Mouse (Mus musculus): ENCODE results near the gene Cd300lb.
A peak's percentile ranks its signal among the peaks of the same experiment; 100 is the strongest.
"Not testable (repeated sequence)": the region's sequence is repeated elsewhere in the genome, so short reads cannot be mapped to it uniquely, and the experiment has no call there.

Cd300lb gene

DNA sequence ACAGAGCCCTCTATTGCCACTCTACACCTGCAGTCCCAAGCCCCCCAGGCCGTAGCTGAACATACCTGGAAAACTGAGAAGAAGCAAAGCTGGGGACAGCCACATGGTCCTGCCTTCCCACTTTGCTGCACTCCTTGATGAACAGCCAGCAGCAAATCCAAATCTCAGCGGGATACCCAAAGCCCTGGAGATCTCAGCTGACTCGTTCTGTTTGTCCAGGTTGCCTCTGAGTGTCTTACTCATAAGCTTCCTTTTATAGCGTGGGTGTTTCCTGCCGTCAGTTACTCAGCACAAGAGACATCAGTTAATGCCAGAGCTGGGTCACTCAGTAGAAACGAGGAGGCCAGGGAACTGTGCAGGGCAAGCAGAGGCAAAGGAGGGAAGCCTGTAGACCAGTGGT lies at the start of gene Cd300lb:
TSS of gene Cd300lb (minus strand) at position 243 of the 400 bp plus-strand sequence.
- DNase-seq, result no peak

DNA sequence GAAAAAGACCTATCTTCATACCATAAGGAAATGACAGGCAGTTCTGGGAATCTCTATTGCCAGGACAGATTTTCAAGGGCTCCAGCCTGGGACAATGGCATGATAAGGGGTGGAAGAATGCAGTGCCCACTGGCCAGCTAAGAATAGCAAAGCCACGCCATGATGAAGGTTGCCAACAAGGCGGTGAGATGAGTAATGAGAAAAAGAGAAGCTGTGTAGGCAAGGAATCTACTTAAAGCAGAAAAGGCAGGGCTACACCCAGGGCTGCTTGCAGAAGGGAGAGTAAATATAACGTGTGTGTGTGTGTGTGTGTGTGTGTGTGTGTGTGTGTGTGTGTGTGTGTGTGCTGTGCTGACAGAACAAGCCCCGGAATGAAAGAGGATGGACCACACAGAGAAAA lies 47.7 kb upstream of the Cd300lb start:
- DNase-seq, result no peak

DNA sequence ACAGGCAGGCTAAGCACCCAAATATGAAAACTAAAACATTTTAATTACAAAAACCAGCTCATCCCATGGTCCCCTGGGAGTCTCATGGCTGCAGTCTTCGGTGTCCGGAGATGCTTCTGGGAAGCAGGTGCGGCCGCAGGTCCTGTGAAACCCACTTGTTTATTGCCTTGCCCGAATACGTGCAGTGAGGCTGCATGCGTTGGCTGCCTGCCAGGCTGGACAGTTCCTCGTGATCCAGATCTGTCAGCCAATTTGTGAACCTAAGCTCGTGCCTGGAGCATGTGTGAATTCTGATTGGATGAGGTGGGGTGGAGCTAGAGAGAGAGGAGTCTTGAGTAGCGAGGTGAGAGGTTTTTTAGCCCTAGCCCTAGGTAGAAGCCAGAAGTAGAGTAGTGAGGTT lies 38.5 kb upstream of the Cd300lb start:
- peak; percentile 27 for DNase-seq

DNA sequence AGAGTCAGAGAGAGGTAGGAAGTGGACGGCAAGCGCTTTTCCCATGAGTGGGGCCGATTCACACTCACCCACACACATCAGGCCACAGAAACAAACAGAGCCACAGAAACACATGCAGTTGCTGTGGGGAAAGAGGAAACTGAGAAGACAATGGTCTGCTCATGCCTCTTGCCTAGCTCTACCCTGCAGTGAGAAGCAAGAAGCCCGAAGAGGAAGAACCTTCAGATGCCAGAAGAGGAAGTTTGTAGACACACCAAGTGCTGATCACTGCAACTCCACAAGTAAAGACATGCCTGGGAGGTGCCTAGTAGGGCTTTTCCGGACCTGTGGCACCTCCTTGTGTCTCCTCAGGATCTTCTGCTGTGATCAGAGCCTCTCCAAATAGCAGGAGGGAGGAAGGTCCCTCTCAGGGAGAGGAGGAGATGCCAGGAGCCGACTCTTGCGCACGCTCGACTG lies 34.6 kb upstream of the Cd300lb start, which contains the start of gene Cd300c:
TSS of gene Cd300c (minus strand) at position 406 of the 456 bp plus-strand sequence.
- DNase-seq, result no peak

DNA sequence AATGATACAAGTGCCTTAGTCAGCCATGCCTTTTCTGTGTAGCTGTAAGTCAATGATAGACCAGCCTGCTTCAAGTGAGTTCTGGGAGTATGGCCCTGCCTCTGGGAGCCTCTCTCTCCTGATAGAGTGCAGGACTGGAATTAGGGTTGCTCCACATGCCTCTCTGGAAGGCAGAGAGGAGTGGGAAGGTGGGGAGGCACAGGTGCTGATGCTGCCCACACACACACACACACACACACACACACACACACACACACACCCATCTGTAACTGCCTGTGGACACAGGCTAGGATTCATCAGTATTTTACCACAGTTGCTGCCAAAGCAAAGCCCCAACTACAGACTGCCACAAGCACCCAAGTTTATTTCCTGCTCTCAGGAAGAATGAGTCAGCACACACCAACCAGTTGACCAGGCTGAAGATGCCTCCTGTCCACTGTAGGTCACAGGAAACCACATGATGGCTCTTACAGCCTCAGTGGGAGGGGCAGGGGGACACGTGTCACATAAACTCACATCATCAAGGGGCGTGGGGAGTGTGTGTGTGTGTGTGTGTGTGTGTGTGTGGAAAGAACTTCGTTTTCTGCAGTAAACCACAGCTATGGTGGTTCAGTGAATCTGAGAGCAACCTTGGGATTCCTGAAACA lies 31.1 kb upstream of the Cd300lb start:
- DNase-seq, result no peak

DNA sequence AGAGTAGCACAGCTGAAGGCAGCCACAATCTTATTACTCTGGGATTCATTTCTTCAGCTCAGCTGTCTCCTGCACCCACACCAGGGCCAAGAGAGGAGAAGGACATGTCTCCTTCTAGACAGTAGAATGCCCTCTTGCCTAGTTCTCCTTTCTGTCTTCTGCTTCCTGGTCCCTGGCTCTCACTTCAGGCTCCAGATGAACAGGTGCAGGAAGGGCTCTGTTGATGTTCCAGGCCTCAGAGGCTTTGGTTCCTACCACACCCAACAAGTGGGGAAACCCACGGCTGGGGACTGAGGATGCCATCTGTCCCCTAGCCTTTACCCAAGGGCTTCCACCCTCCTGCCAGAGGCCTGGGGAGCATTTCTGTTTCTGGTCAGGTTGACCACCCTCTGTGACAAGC lies 26.2 kb upstream of the Cd300lb start:
- no peak for DNase-seq

DNA sequence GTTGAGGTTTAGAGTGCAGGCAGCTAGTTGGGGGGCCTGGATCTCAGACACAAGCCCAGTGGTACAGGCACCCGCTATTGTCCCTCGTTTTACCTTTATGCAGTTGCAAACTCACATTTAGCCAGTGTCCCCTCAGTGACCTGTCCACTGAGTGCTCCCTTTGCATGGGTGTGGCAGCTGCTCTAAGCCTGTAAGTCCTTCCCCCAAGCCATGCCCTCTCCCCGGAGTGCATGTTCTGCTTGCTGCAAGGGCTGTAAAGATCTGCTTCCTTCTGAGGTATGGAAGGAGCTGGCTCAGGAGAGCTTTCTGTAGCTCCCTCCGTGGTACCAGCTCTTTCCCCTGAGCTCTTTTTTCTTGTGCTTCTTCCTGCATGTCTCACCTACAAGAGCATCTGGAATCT lies 595 bp downstream of the Cd300lb start:
- DNase-seq, result no peak

DNA sequence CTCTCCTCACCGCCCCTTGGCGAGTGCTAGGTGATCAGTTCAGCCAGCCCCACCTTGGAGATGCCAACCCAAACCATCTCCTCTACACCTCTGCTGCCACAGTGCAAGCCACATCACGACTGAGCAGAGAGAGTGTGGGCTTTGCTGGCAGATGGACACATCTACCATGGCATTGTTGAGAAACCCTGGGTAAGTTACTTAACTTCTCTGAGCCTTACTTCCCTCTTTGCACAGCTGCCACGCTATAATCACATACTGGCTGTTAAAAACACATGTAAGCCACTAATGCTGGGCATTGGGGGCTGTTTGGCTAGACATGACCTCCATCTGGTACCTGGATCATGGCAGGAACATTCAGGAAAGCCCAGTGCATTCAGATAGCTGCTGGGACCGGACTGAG lies 3.1 kb downstream of the Cd300lb start:
- no peak for DNase-seq

DNA sequence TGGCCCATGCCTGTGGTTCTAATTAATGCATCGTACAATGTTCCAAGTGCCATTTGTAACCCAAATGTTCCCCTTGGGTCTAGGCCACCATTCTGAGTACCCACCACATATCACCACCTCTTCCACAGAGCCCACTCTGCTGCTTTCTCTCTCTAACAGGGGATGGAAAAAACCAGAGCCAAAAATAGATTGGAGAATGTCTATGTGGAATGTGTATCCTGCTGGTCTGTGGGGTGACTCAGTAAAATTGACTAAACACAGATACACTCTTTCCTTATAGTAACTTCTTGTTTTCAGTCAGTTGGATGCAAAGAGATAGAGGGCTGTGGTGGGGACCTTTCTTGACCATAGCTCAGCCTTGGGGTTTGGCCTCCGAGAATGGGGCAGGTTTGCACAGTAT lies 4.6 kb downstream of the Cd300lb start:
- DNase-seq, result no peak

DNA sequence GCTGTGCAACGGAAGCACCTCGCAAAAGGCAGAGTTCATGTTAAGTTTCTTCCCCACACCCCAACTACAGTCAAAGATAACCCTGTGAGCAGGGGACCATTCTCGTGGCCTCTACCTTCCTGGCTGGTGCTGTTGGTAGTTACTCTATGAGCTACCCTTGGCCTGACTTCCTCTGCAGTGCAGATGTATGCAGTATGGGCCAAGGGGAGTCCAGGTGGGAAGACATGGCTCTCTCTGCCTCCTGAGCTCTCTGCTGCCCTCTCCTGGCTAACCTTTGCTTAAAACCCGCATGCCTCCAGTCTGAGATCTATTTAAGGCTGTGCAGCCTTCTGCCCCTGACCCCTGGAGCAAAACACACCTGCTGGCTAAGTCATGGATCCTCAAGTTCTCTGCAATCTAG lies 10.2 kb downstream of the Cd300lb start:
- no peak for DNase-seq

DNA sequence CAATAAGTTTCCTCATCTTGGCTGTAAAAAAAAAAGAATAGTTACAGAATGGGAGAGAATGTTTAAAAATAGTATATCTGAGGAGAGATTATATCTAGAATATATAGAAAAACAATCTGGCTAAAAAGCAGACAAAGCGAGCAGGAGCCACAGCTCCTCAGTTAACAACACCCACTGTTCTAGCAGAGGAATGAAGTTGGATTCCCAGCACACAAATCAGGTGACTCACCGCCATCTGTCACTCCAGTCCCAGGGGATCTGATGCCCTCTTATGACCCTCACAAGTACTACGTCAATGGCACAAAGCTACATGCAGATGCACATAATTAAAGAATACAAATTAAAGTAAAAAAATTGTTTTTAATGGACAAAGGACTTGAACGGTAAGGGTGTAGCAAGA lies 11.7 kb downstream of the Cd300lb start:
- peak; percentile 78 for DNase-seq

DNA sequence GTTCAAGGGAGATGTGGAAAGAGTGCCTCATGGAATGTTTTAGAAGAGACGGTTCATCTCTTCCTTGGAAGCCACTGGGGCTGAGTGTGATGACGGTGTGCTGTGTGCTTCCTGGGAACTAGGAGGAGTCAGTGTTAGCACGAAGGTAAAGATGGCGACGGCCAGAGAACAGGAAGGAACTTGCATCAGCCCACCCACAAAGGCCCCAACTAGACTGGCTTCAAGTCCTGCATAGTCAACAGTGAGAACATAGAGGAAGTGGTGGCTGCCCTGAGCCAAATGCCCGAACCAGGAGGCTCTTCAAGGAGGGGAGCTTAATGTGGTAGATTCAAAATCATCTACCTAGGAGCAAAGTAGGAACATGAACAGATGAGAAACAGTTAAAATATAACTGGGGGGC lies 17.1 kb downstream of the Cd300lb start:
- DNase-seq, result no peak

DNA sequence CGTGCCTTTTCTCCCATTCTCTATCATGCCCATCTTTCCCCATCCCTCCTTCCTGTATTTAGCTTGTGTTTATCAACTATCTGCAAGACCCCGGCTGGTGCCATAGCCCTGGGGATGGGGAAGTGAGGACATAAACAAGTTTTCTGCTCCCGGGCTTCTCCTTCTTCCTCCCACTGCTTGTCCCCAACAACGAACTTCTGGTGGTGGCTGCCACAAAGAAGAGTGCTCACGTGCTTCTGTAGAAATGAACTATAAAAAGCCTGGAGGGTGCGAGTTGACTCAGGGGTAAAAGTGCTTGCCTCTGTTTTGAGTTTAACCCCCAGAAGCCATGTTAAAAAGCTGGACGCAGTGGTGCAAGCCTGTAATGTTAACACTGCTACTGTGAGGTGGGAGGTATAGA lies 19.2 kb downstream of the Cd300lb start:
- no peak for DNase-seq

DNA sequence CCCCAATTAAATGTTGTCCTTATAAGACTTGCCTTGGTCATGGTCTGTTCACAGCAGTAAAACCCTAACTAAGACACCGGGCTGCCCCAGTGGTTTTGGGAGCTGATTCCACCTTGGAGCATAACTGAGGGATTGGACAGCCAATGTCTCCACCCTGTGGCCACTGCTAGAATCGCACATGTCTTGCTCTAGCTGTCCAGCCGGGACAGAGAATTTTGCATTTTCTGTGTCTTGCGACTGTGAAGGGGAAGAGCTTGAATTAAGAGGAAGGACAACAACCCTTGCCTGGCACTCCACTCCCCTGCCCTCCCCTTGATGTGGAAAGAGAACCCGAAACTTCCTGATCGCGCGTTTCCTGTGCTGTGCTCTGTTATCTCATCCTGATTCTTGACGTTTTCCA lies 21.3 kb downstream of the Cd300lb start:
- peak; percentile 80 for DNase-seq

DNA sequence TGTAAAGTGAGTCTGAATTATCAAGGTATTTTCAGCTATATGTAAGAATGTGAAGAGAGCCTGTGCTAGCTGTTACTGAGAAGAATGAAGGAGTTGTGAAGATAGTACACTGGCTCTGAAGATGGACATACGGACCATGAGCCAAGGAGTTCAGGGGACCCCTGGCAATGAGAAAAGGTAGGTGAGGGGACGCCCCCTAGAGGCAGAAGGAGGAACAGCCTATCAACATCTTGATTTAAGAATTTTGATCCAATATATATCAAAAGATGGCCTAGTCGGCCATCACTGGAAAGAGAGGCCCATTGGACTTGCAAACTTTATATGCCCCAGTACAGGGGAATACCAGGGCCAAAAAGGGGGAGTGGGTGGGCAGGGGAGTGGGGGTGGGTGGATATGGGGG lies 24.6 kb downstream of the Cd300lb start:
- DNase-seq, result not testable (repeated sequence)

DNA sequence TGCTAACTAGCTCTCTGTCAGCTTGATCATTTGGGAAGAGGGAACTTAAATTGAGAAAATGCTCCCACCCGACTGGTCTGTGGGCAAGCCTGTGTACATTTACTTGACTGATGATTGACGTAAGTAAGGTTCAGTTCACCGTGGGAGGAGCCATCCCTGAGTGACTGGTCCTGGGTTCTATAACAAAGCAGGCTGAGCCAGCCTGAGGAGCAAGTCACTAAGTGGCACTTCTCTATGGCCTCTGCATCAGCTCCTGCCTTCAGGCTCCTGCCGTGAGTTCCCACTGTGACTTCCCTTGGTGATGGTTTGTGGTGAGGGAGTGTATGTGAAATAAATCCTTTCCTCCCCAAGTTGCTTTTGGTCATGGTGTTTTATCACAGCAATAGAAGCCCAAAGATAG lies 26.1 kb downstream of the Cd300lb start:
- no peak for DNase-seq

DNA sequence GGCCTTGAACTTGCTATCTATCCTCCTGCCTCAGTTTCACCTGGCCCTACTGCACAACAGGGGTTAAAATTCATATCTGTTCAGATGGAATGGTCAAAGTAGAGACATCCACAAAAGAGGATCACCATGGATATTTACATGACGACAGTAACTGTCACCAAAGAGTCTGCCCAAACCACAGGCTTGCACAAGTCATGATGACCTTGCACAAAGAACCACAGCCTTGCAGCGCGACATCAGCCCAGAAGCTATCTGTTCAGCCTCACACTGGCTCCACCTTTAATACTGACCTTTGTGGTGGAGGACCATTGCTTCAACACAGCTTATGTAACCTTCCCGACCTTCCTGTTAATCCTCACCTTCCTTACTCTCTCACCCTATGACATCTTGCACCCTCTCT lies 26.6 kb downstream of the Cd300lb start:
- no peak for DNase-seq

DNA sequence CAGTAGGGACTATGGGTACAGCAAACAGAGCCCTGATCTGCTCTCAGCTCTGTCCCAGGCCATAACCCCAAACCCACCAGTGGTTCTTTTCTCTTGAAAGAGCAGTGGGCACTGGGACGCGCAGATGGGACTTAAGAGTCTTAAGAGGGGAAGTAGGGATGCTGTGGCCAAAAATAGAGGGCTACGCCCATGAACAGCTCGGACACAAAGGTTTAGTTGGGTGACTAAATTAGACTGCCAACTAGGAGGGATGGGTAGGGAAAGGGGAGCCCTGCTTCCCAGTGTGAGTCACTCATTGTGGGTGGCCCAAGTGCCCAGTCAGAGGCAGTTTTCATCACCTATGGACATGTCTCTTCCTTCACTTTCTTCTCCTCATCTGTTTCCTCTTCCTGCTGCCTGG lies 31.0 kb downstream of the Cd300lb start:
- no peak for DNase-seq

DNA sequence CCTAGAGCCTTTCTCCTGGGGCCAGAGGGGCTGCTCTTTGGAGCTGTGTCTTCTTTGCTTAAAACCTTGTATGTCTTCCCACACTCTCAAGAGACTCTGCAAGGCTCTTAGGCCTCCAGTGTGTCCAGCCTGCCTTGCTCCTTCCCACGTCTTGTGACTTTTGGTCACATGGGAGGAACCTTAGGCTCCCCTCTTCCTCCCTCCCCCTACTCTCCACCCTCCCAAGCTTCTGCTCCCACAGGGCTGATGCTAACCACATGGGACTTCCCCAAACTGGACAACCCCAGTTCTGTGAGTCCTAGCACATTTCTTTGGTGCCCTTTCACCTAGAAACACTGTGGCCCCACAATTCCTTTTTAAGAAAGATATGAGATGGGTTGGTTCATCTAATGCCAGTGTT lies 36.2 kb downstream of the Cd300lb start:
- DNase-seq, result no peak

DNA sequence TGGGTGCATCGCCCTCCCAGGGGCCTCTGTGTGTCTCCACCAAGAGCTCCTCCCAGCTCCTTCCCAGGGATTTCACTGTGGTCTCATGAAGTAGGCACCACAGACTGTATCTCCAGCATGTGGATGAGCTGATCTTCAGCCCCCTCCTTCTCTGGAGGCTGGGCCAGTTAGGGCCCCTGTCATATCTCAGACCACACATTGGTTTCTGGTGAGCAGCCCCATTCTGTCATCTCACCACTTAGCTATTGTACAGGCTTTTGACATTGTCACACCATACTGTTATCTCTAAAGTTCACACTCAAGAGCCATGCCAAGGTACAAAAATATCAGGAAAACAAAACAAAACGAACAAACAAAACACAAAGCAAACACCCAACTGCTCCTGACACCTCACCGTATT lies 38.1 kb downstream of the Cd300lb start:
- DNase-seq, result no peak

DNA sequence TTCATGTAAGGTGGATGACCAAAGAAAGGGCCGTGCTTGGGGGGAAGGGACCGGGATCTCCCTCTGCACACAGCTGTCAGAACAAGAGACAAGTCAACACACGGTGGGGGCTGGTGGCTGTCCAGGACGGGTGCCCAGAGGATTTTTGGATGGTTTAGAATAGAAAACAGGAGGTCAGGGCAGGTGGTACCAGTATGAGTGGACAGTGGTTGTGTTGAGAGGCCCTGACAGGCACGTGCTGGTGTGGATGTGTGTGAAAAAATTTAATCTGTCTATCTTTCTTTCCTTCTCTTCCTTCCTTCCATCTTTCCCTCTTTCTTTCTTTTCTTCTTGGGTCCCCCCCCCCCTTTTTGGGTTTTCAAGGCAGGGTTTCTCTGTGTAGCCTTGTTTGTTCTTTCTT lies 43.6 kb downstream of the Cd300lb start:
- DNase-seq, result no peak

DNA sequence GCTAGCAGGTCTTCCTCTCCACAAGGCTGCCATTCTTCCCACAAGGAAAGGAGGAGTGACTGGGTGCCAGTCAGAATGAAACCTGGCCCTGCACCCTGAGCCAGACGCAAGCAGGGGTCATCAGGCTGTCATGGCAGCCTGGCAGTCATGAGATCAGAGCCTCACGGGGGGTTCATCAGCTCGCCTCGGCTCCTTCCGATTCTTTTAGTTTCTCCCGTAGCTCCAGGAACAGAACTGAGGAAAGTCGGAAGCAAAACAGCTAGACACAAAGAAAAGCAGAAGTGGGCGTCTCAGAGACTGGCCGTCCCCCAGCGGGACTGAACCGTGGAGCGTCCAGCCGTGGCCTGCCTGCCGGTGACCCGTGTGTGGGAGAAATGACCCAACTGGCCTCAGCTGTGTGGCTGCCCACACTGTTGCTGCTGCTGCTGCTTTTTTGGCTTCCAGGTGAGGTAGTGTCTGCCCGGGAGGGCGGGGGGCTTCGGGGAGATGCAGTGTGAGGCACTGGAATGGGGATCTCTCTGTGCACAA lies 44.1 kb downstream of the Cd300lb start, which contains the start of gene Cd300a:
TSS of gene Cd300a (plus strand) at position 51 of the 528 bp plus-strand sequence.
- no peak for DNase-seq

DNA sequence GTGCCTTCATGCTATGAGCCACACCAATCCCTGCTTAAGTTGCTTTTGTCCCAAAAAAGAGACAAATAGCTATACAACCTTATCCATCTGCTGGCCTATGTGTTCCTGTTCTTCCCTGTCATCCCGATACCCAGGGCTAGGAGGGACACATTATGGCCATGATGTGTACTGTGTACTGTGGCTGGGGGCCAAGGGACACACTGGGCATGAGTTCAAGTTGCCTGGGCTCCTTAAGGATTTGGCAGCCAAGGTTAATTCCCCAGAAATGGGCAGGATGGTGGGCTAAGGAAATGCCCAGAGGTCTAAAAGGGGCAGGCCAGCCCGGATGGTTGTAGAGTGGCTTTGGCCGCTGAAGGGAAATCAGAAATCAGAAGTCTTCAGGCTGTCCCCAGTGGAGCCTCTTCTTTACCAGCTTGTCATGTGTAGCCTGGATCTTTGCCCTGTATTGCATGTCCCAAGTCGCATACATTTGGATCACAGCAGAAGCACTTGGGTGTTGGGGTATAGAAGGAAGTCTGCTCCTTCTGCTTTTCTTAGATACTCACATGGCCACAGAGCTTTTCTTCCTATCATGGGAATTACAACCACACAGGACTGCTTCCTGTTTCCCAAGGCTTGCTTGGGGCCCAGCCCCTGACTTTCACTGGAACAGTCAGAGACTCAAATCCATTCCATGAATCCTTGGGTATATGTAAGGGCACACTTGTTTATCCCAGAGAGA lies 49.6 kb downstream of the Cd300lb start:
- DNase-seq, result peak; percentile 69

DNA sequence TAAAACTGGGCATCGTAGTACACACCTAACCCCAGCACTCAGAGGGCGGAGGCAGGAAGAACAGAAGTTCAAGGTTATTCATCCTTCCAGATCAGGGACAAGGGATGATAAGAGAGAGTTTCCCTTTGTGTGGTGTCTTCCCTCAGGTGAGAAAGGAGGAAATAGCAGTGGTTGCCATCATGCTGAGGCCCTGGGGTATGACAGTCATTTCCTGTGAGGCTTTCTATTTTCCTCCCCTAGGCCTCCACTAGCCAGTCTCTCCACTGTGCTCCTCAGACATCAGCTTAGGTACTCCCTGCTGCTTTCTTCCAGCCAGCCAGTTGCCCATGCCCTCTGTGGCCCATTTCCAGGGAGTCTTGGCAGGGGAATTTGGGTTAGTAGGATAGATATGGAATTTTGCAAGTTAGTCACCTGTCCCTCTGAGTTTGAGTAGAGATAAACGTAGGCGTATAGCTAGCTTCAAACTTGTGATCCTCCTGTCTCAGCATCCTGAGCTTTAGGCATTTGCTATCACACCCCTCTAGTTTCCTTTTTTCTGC lies 50.9 kb downstream of the Cd300lb start:
- peak; percentile 47 for DNase-seq
